Mouse (Mus musculus) brain, embryonic 14.5 days (tissue): ENCODE measurements around the gene Kpna7.
"Not testable (repeated sequence)": the region's sequence is repeated elsewhere in the genome, so short reads cannot be mapped to it uniquely, and the experiment has no call there.

Experiments
- CTCF ChIP-seq: fragments of 200-500 bp; IDR thresholded peaks from 2 replicates; pipeline ENCODE4 v1.5.1; 2012; ENCODE audit warnings: inconsistent platforms, mild to moderate bottlenecking, moderate library complexity, borderline replicate concordance; ENCODE audit not compliant: insufficient read depth, insufficient read length; ENCODE audit errors: extremely low read depth
- POLR2A ChIP-seq: fragments of 200-500 bp; IDR thresholded peaks from 2 replicates; pipeline ENCODE4 v1.6.1; 2012; ENCODE audit warnings: mild to moderate bottlenecking, inconsistent platforms, borderline replicate concordance; ENCODE audit not compliant: poor library complexity, insufficient read depth, insufficient read length, severe bottlenecking; ENCODE audit errors: extremely low read depth

DNA sequence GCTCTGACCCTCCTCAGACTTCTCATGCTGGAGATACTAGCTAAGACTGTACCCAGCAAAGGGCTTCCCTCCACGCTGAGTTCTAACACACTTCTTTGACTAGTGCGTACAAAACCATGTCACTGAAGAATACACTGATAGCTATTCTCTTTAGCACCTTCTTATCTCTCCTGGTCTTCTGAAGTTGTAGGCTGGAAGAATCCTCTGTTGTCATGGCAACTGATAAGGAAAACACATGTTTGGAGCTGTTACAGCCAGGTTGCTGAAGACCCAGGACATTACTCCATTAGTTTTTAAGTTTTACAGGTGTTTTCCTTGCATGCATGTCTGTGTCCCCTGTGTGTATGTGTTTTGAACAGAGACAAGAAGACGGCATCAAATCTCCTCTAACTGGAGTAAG is 29.6 kb downstream of the Kpna7 start:
- not testable (repeated sequence) for TF ChIP-seq CTCF, POLR2A
